Mouse (Mus musculus) embryo, embryonic 9.5 days (tissue): Measurements from ENCODE around the gene Antxr1.

Experiments used
- DNase-seq: peaks from one replicate; pipeline ENCODE4 v3.0.0-alpha.2; 2017; ENCODE audit errors: extremely low spot score

The Antxr1 gene

DNA sequence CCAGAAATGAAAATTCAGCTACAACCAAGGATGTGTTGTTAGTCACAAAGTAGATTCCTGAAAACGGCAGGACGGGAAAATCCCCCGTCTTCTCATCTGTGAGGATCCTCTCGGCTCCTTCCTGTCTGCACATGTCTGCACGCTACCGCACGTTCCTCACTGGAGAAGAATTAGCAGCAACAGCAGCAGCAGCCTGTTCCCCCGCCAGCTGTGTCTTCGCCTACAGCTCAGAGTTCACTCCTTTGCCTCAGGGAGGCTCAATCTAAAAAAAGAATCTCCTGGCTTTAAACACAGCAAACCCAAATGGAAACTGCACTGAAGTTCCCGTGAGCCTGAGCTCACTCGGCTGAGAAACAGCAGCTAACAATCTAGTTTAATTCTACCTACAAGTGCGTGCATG is 148.6 kb downstream of the Antxr1 start:
- no peak for DNase-seq

DNA sequence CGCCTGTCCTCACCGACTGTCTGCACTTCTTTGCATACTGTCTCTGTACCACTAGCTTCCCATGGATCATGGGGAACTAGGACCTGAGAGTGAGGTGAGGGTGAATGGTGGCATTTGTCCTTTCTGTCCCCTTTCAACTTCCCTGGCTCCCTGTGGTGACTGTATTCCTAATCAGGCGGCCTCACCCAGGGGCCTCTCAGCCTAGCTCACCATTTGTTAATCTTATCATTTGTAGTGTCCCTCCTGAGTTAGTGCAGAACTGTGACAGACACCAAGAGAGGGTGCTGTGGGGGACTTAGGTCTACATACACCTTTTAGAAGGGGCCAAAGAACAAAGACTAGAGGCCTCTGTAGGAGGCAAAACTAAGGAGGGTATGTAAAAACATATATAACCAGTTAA is 151.2 kb downstream of the Antxr1 start:
- no peak for DNase-seq

DNA sequence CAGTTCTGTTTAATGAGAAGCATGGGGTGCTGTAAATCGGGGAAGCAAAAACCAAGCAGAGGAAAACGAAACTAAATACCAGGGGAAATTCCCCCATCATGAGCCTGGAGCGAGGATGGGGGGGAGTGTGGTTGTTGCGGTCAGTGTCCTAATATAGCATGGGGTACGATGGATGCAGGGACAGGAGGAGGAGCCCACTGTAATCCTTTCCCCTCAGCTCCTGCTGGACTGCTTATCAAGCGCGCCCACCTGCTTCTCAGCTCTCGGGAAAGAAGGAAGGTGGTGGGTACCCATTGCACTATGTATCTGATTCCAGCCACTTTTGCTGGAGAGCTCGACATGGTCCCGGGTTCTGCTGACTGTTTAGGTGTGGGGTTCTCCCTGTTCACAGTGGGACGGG is 151.6 kb downstream of the Antxr1 start:
- no peak for DNase-seq

DNA sequence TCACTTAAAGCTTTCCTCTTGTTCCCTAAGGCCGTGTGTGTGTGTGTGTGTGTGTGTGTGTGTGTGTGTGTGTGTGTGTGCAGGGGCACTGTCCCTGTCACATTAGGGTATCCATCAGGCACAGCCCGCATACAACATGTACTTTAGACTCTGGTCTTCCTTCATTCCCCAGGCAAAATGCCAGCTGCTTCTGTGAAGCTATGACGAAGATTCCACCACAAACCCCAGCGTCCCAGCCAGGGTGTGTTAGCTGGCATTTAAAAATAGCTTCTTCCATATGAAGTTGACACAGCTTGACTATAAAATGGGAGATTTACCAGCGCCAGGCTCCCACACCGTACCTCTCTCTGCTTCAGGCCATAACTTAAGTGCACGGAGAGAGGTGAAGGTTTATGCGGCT is 152.5 kb downstream of the Antxr1 start:
- DNase-seq: no peak

DNA sequence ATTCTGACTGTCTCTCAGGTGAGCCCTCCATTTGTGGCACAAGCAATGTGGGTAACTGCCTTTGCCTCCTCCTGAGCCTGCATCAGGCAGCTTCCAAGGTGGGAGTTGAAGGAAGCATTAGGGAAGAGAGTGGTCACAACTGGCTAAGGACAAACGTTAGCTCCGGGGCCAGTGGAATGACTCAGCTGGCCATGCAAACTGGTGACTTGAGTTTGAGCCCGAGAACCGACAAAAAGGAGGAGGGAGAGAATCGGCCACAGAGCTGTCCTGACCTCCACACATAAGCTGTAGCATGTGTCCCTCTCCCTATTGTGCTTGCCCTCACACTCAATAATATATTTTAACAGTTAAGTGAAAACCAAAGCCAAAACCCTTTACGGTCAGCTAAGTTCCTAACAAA is 152.9 kb downstream of the Antxr1 start:
- DNase-seq: no peak

DNA sequence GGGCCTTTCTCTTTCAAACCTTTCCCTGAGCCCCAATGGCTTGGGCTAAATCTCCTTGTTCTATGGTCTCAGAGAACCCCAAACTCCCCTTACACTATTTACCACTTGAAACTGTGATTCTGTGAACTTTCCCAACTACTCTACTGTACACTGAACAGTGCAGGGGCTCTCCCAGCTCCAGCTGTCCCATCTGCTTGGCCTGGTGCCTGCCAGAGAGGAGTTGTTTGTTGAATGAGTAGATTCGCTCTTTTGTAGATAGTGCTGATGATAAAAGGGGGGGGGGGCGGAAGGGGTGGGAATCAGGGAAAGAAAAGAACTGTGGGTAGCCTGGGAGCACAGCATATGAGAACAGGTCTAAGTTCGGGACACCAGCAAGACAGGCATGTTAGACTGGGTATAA is 164.2 kb downstream of the Antxr1 start:
- no peak for DNase-seq

DNA sequence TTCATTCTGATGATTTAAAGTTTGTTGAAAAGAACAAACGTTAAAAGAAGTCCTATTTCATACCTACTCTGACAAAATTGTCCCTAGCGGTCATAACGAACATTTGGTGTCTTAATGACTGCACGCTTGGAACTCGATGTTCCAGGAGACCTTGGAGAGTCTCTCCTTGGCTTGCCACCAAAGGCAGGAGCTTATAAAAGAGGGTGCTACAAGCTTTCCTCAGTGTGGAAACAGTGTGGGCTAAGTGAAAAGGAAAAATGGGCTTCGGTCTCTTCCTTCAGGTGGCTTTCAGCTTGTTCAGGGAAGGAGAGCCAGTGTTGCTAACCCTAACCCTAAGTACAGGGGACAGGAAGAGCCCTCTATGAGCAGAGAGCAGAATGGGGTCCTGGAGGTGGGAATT is 164.7 kb downstream of the Antxr1 start:
- DNase-seq: no peak

DNA sequence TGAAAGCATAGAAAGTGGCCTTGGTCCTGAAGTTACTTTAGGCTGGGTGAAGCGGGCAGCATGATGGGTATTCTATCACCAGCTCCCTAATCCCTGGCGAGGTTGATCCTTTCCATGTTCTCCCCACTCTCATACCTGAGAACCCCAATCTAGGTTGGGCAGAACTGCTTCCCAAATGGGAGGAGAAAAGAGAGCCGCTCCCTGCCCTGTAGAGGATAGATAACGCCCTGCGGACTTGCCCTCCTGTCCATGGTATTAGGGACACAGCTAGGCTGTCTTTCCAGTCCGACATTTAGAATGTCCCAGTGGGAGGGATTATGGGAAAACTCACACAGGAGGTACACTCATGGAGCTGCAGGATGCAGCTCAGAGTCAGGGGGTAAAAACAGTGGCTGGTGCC is 165.3 kb downstream of the Antxr1 start:
- DNase-seq: no peak

DNA sequence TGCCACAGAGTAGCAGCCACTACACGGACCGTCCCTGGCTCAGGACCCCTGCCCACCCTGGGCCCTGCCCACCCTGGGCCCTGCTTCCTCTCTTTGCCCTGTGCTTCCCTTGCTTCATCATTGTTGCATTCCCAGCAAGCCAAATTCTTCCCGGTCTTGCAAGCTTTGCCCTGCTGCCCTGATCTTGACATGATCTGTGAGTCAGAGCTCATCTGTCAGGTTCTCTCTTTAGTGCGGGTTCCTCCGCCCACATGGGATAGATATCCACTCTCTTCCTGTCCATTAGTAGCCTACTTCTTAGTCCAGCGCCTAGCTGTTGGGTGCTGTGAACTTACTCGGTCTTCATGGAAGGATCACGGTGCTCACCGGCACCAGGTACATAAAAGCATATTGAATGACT is 167.6 kb downstream of the Antxr1 start:
- DNase-seq: no peak

DNA sequence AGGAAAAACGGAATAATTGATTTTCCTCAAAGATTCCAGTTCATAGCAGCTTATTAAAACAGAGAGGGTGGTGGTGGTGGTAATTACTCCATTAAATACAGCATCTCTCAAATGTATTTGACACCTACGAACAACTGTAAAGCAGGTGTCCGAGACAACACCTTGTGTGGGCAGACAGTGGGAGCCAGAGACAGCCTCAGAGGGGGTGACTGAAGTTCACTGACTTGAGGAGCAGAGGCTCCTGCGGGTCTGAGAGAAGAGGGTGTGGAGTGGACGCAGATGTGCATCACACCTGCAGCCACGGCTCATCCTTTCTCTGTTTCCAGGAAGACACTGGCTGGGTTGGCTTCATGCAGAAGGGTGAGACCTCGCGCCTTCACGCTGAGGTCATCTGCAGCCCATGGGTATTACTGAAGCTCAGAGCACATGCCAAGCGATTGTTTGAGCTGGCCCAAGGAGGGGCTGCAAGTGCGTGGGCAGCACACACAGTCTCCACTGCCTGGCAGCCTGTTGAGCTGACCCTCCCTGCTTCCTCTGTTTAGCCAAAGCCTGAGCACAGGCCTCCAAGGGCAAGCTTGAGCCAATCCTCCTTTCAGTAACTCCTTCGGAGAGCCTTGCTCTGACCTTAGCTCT is 168.8 kb downstream of the Antxr1 start:
- no peak for DNase-seq

DNA sequence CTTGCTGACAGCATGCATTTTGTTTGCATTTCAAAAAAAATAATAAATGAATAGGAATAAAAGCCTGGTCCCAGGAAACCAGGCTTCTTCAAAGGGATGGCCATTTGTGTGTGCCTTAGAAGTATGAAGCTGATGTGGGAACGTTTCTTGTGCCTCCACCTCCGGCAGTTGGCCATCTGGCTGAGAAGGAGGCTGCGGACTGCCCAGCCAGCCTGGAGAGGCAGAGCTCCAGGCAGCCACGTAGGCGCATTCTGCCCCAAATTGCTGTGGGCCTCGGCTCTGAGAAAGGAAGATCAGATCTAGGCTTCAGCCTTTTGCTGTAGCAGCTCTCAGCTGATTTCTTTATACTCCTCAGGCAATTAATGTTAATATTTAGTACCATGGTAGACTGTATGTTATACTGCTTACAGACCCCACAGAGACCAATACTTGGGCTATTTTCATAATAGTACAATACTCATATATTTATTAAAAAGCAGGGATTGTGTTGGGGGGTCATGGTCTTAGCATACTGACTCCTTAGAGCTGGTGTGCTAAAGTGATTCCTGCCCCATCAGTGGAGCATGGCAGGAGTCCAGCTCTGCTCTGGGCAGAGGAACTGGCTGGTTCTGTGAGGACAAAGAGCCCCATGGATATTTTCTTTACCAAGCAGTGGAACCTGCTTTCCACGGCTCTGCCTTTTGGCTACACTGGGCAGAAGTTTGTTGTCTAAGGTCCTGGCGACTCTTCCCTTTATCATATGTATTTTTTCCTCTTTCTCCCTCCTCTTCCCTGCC is 169.9 kb downstream of the Antxr1 start:
- DNase-seq: no peak

DNA sequence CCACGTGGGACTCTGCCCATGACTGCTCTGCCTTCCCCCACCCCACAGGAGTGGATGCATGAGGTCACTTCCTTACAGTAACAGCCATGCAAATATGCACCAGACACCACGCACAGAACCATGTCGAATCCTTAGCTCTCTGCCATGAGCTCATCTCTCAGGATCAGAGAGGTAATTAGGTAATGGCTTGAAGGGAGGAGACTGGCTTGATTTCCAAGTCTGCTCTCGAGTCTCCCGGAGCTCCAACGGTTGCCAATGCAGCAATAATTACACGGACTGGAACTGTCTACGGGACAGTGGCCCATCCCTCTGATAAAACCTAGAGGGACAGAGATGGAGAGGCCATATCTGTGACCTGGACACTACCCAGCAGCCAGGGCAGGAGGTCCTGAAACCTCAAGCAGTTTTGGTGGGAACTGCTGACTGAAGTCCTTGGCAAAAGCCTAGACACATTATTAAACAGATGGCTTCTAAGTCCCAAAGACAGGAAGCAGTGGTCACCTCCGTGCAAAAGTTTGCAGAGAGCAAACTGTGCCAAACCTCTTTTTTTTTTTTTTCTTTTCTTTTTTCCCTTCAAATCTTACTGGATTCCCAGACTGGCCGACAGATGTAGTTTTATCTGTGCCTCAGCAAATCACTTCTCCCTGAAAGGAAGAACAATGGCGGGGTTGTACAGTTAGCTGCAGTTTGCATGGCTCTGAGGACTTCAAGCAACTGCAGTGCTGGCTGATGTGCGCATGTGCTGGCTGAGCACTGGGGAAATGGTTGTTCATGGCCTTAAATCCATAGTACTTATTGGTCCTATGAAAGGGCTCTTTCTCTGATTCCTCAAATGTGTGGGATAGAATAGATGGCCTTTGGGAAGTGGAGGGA is 174.0 kb downstream of the Antxr1 start:
- no peak for DNase-seq

DNA sequence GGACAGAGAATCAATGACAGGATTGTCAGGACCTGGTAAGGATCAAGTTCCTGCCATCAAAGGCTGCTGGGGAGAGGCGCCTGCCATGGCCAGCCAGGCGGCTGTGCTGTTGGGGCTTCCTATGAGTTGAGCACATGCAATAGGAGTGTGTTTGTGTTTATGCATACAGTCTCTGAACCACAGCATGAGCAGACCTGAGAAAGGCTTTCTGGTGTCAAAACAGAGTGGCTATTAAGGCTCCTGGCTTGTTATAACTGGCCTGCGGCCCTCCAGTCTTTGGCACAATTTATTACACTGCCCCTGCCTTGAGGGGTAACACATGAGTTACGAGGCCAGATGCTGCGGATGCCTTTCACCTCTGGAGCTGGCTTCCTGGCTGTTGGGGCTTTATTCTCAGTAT is 175.4 kb downstream of the Antxr1 start:
- peak; percentile 8 for DNase-seq

DNA sequence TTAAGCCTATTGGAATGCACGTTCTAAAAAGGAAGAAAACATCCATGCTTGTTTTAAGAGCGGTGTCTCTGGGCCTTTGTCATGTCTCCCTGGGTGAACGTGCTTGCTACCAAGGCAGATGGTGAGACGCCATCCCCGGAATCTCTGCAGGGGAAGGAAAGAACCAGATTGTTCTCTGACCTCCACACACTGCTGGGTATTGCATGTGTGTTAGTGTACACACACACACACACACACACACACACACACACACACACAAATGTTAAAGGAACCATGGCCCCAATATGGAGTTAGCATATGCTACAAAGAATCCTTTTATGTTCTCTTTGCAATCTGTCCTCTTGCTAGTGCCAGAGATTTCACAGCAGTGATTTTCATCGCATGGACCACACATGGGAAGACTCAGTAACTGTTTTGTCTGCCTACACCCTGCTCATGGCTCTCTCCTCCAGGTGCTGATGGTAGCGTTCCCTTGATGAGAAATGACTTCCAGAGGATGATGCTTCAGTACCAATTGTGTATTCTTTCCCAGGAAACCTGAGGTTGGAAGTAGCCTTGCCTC is 177.5 kb downstream of the Antxr1 start:
- no peak for DNase-seq

DNA sequence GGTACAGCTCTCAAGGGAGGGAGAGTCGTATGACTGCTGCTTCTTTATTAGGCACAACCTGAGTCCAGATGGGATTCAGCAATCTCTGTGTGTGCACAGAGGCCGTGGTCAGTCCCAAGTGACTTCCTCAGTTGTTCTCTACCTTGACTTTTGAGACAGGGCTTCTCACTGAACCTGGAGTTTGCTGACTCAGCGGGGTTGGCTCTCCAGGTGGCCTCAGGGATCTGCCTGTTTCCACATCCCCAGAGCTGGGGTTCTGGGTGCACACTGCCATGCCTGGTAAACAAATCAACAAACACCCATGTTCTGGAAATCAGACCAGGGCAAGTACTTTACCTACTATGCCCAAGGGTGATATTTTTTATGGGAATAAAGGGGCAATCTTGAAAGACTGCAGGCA is 181.8 kb downstream of the Antxr1 start:
- no peak for DNase-seq

DNA sequence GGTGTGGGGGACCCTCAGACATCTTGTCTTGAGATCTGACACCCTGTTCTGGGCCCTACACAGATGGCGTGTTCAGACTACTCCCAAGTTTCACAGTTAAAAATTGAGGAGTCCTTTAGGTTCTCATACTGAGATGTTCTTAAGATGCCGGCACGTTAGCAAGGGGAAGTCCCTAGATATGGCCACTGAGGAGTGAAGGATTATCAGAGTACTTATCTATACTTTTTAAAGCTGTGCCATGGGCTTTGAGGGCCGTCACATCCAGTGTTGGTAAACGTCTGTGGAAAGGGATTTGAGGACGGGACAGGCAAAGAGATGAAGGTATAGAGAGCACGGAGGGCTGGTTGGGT is 182.4 kb downstream of the Antxr1 start:
- no peak for DNase-seq

DNA sequence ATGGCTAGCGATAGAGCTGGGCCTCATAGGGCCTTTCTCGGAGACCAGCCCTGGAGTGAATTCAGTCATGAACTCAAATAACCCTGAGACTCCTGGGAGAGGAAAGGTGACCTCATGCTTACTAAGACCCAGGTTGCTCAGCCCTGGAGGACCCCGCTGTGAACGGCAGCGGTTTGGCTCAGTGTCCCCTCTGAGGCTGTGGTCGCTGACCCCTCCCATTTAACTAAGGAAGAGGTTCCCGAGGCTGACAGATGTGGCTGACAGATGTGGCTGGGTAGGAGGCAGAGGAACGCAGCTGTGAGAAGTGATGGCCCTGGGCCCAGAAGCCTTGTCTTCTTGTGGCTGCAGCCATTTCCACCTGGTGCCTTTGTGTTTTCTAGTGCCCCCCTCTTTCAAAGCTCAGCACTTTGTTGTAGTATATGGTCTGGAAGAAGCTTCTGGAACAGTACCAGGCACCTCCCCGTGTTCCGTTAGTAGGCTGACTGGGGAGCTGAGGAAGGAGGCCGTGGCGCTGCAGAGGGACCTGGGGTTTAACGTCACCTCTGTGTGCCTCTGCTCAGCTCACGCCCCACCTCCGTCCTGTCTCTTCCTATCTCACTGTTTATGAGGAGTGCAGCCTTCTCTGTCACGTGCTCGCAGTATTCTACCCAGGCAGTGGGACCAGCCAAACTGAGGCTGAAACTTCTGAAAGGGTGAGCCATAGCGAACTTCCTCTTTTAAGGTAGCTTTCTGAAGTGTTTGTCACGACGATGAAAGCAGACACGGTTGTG is 183.0 kb downstream of the Antxr1 start:
- DNase-seq: no peak

DNA sequence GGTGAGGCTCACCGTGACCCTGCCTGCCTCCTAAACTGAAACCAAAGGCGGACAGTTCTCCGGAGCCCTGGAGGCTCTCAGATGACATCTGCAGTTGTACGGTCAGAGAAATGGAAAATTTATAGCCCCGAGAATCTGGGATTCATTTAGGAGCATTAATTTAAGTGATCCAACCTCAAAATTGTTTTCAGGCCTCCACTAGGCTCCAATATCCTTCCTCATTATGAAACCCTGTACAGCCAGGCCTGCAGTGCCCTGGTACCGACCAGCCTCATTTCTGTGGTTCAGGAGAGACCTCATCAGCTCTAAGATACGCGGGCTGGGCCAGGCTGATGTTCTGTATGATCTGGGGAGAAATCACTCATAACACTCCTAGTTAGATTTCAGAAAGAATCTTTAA is 184.2 kb downstream of the Antxr1 start:
- no peak for DNase-seq

DNA sequence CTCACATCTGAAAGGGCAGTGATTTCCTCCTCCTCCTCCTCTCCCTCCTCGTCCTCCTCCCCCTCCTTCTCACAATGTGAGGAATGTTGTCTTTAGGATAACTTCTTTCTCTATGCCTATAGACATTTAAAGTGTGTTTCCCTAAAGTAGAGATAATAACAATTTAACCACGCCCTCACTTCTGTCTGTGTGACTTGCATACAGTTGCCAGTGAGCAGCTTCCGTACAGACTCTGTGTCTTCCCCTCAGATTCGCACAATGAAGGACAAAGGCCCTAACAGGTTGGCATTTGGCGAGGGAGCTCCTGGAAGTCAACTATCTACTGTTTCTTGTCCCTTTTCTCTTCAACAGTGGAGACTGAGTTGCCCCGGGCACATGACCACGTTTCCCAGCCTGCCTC is 185.2 kb downstream of the Antxr1 start:
- DNase-seq: no peak

DNA sequence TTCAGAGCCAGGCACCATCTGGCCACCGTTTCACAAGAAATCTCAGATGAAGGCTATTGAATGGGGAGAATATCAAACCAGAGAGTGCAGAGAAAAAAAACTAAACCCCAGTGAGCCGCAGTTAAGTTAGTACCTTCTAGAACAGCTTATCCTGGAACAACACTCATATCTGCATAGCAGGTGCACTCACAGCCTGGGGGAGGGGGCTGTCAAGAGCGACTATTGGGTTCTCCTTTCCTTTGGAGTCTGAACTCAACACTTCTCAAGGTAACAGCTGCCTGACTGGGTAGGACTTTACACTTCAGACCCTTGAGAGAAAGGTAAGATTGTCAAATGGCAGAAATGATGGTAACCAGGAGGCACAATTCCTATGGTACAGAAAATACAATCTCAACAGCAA is 187.7 kb downstream of the Antxr1 start:
- no peak for DNase-seq

DNA sequence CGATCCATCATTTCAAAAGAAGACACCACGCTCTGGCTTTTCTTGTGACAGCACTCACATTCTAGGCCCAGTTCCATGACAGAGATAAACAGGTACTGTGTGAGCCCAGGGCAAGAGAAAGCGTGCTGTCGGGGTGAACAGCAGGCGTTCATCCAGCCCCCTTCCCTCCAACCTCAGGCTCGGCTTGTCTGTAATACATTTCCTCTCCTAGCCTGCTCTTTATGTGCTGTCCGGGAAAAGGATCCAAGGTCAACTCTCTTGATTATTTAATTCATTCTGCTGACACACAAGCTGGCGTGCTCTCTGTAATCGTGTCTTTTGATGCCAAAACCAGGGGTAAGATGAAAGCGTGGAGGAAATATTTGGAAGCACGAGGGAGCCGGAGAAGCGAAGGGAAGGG is 192.0 kb downstream of the Antxr1 start:
- DNase-seq: no peak

DNA sequence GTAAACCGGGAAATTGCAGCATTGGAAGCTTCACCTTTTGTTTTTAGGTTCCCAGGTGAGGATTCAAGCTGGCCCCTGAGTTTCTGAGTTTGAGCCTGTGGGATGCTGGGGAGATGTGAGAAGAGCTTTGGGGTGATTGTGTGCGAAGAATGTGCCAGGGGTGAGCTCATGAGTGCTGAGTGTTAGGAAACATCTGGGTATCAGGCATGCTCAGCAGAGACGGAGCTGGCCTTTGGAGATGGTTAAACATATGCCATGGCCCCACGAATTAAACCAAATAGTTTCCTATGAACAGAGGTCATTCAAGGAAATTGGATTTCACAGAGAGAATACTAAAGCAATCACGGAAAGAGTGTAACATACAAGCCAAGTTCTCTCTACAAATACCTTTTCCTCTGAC is 193.4 kb downstream of the Antxr1 start:
- DNase-seq: no peak
